Mouse (Mus musculus) CH12.LX (cell line): ENCODE results near the gene Kpna3.

Experiments
- MYC ChIP-seq: IDR thresholded peaks from 2 replicates; pipeline ENCODE4 v1.6.1; 2011; ENCODE audit warnings: low read depth, mild to moderate bottlenecking, improper control_type of control experiment, low read length
- PAX5 ChIP-seq: IDR thresholded peaks from 2 replicates; pipeline ENCODE4 v1.6.1; 2012; ENCODE audit warnings: low read length, inconsistent platforms, mixed read lengths
- POLR2A ChIP-seq: IDR thresholded peaks from 2 replicates; pipeline ENCODE4 v1.6.1; 2011; ENCODE audit warnings: low read depth, mild to moderate bottlenecking, improper control_type of control experiment, low read length

DNA sequence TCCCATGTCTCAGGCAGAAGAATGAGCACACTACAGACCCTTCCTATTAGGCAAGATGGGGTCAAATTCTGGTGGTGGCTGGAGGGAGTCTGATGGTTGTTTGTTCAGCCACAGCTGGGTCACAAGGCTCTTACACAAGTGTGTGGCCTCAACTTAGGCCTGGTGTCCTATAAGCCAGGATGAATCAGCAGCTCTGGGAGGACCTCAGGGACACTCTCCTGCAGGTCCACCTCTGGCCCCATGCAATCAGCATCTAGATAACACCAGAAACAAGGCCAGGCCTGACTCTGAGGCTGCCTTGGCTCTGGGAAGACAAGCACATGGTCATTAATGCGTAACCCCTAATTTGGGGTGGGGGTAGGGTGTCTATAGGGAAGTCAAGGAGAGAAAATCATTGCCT lies 118.9 kb downstream of the Kpna3 start:
- TF ChIP-seq PAX5 = no peak
- TF ChIP-seq POLR2A = no peak
- TF ChIP-seq MYC = no peak
